ENCODE assay signal across 8 mouse cellular contexts in the genomic region with DNA sequence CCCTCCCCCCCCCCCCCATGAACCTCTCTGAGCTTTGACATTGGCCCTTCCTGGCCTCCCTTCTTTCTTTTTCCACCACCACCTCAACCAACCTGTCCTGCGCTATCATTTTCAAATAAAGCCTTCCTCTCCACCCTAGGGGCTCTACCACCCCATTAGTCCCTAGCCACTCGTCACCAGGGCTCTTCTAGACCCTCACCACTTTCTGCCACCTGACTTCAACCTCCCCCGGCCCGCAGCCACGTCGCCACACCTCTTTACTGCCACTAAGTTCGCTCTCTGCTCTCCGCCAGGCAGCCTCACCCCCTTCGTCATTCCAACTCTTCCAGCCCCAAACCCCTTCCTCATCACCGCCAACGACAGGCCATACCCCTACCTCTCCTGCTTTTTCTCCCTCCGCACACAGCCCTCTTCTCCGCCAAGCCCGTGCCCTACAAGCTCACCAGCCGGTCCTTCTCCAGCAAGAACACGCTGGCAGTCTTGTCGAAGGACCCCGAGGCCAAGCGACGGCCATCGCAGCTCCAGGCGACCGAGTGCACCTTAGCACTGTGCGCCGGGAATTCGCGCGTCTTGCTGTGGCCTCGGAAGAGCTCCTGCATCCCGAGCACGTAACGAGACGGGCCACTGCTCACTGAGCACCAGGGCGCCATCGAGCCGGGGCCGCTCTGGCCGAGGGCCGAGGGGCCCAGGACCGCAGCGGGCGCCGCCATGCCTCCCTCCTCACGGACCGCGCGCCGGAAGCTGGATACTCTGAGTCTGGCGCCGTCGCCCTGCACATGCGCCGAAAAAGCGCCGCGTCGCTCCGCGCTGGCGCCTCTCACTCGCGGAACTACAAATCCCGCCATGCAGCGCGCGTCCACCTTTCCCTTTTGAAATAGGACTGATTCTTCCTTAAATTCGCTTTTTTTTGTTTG. TPM values are rescaled to one million over a fixed set of nuclear protein-coding genes. Genes with fewer than 3 reads are reported as not detected.
A peak's percentile ranks its signal among the peaks of the same experiment; 100 is the strongest.
DNase-seq lines count a peak whose midpoint lies in the region; ATAC-seq lines count a peak whose summit lies in the region.

A gene (minus strand): TSS at position 752 of the 914 bp plus-strand sequence.

- peak; percentile 94 for DNase-seq in R1 (ENCODE audit: low read depth, low spot score)
- peak; percentile 92 to 95 for DNase-seq in cerebellum, postnatal 25 days
- DNase-seq in frontal cortex, postnatal 36 days (ENCODE audit: low spot score in 2 of 2) = peak; percentile 90 to 93
- DNase-seq in left cerebral cortex, adult 11 months (ENCODE audit: low spot score) = peak; percentile 74
- peak; percentile 91 to 92 for DNase-seq in lung, postnatal 4 days
- peak; percentile 80 for DNase-seq in retina, postnatal 7 days (ENCODE audit: low read depth, low spot score)
- peak; percentile 72 for DNase-seq in urinary bladder, adult 2 months (ENCODE audit: low spot score)

- peak within 1 kb of the TSS; percentile 86 for H3K4me3 ChIP-seq in hindbrain, embryonic 15.5 days

- H3K4me1 ChIP-seq in hindbrain, embryonic 15.5 days (replicated peaks) = peaks cover 15% of the 10 kb centered on the region

- H3K4me2 ChIP-seq in hindbrain, embryonic 15.5 days = peak within 1 kb of the TSS; percentile 90

- H3K27ac ChIP-seq in hindbrain, embryonic 15.5 days (replicated peaks) = peak within 1 kb of the TSS; percentile 69

- peaks cover 6% of the 10 kb centered on the region; the same call in 1 of the 2 replicates for H3K9me3 ChIP-seq in hindbrain, embryonic 15.5 days

- WGBS in hindbrain, embryonic 15.5 days = under 1% methylated on average over 67 of the region's 67 CpGs

- no peaks in the 10 kb centered on the region for H3K27me3 ChIP-seq in hindbrain, embryonic 15.5 days

- H3K9ac ChIP-seq in hindbrain, embryonic 15.5 days = peak within 1 kb of the TSS; percentile 64

- peaks cover 41% of the 10 kb centered on the region for H3K36me3 ChIP-seq in hindbrain, embryonic 15.5 days

- peak; percentile 97 for ATAC-seq in hindbrain, embryonic 15.5 days (ENCODE audit: low FRiP score, low read depth)

RNA-seq across cellular contexts. Expression of the gene that starts here (rescaled TPM):
- polyA plus RNA-seq in hindbrain, embryonic 15.5 days (2015; fragmentation: Nextera tagmentation; extraction: Ambion mirVana) = 97.1 and 102 TPM in 2 replicates
- polyA plus RNA-seq in urinary bladder, adult 2 months (2012; rRNA removed) = 17.7 and 20.9 TPM in 2 replicates

Comparison
In these comparisons a context has a peak if more than half of its experiments do, and no peak if none do; other contexts are left out.
1. Peak in every context shown above with its lines: DNase-seq, ATAC-seq, H3K4me3 ChIP-seq and H3K27ac ChIP-seq.